Mouse (Mus musculus): ENCODE data around the gene Fgf2.

Gene Fgf2

DNA sequence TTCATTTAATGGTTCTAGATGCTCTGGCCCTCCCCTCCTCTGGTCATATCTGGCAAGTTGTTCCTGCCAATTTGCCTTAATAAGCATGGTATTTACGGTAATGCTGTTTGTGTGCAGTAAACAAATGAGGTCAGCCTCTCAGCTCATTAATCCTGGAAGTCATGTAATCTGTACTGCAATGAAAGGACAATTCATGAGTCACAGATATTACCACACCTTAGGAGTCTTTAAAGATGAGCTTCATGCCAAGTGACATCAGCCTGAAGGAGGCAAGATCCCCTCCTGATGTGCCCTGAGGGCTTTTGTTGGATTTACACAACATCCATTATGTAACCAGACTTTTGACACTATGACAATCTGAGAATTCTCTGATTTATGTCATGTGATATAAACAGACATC is 6.6 kb downstream of the Fgf2 start:
- DNase-seq (ENCODE audit: low read depth, low spot score) = no peak

DNA sequence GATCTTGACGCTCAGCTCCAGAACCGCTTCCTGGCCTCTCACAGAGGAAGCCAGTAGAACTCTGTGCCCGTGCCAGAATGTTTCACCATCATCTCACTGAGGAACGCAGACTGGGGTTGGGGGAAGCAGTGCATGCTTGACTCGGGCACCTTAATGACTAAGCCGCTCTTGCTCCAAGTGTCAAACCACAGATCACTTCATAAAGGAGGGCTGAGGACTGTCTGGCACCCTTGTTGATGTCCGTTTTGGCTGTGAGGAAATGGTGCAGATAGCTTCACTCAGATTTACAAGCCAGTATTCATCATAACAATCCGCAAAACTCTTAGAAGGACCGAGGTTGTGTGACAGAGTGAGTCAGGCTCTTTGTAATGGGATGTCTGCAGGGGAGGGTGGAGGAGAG is 12.6 kb downstream of the Fgf2 start:
- no peak for DNase-seq (ENCODE audit: low read depth, low spot score)

DNA sequence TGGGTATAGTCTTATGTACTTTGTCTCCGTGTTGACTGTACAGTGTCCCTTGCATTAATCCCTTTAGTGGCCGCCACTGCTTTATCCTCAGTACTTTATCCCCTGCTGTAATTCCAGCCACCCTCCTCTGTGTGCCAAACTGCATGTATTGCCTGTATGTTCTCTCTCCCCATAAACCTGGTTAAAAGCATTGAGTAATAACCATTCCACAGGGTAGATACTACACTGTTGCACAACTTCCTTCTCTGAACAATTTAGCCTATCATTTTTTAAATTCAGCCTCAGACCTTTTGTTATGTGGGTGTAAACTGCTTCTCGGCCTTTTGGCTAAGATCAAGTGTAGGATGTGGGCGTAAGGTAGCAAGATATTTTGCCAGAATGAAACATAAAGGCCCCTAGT is 17.0 kb downstream of the Fgf2 start:
- DNase-seq (ENCODE audit: low read depth, low spot score) = no peak

DNA sequence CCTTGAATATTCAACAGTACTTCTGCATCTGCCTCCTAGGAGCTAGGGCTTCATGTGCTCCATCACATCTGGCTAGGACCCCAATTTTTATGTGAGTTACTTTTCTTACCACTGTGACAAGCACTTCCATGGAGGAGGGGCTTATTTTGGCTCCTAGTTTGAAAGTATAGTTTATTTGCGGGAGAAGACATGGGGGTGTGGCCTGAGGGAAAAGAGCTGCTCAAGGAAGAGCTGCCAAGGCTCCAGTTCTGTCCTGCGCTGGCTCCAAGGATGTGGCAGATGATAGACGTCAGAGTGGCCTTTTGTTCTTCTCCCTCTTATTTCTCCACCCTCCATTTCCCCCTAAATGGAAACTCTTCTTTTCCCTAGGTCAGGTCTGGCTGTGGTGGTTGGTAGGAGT is 17.8 kb downstream of the Fgf2 start:
- no peak for DNase-seq (ENCODE audit: low read depth, low spot score)

DNA sequence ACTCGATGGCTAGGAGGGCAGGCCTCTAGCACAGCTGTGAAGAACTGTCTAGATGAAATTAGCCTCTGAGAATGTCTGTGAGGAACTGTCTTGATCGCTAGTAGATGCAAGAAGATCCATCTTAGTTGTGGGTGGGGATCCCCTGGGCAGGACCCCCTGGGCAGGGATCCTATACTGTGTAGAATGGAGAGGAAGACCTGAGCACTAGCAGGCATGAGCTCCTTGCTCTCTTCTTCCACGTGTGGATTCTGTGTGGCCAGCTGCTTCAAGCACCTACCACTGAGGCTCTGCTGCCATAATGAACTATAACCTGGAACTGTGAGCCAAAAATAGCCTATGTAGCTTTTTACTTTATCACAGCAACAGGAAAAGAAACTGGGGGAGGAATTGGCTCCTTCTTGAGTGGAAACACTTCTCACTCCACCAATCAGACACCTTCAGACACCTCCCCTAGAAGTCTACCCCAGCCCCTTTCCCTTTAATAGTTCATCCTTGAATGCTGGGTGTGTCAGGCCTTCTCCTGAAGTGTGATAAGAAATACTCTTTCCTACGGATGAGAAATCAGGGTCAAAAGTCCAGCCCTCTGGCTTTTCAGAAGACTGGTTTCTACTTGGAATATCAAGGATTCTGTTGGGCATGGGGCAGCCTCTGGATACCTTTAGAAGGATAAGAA is 18.4 kb downstream of the Fgf2 start:
- DNase-seq (ENCODE audit: low read depth, low spot score) = no peak

DNA sequence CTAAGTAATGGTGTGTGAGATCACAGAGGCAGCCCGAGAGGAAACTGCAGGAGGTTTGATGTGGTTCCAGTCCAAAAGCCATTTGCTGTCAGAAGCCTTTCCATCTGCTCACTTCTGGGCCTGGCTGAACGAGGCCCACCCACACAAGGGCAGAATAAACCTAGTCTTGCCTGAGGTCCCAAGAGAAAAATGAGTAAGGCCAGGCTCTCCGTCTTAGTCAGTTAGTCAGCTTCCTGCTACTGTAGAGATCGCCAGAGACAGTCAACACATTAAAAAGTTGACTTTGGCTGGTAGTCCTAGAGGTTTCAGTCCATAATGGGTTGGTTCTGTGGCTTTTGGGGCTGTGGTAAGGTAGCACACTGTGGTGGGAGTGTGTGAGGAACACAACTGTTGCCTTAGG is 22.3 kb downstream of the Fgf2 start:
- no peak for DNase-seq (ENCODE audit: low read depth, low spot score)

DNA sequence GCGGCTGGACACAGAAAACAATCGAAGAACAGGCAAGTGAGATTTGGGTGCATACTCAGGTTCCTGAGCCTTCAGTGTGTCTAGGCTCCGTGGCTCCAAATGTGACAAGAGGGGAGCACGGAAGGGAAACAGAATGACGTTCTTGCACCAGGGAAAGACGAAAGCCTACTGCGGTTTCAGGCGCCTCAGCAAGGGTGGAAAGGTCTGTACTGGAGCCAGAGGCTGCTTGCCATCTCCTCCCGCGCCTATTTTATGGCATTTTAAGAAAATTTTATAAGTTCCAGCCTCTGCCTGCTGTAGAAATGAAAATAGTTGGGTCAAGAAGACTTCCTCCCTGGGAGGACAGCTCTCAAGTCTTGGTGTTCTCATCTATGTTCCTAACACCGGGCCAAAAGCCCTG is 25.6 kb downstream of the Fgf2 start:
- DNase-seq (ENCODE audit: low read depth, low spot score) = no peak

DNA sequence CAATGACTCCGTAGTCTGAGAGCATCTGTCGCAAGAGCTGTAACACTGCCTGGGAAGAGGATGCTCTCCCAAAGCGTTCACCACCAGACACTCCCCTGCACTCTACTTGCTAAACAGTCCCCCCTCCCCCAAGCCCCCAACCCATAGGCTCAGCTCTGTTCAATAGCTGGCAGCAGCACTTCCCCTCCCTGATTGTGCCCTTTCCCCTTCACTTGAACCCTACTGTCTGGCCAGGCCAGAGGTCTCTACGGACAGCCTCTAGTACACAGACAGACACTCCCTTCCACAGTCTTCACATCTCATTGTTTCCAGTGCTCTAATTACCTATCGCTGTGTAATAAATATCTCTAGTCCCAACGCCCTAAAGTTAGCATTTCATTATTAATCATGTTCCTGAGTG is 29.8 kb downstream of the Fgf2 start:
- DNase-seq (ENCODE audit: low read depth, low spot score) = no peak

DNA sequence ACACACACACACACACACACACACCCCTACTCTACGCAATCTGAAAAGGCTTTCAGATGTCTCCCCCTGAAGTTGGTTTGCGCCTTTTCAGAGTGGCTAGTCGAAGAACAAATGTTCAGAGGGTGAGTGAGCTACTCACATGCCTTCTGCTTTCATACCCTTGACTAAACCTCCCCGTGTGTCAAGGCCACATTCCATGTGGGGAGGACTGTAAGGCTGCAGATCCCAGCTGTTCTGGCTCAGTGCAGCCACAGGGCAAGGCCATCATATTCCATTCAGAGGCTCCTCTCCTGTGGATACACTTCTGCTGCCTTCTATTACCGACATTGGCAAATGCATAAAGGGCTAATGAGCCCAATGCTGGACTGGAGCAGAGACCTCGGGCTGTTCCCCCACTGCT is 30.3 kb downstream of the Fgf2 start:
- no peak for DNase-seq (ENCODE audit: low read depth, low spot score)

DNA sequence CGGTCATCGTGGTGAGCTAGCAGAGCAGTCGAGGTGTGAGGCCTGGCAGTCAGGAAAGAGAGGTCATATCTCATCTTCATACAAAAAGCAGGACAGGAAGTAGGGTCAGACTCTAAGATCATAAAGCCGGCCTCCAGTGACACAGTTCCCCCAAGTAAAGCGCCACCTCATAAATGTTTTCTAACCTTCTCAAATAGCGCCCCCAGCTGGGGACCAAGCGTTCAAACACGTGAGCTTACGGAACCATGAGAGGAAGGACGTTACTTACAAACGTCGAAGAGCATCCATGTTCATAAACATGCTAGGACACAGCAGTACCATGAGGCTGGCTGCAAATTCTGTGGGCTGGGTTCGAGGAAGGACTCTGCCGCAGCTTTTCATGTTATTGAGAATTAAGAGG is 31.1 kb downstream of the Fgf2 start:
- no peak for DNase-seq (ENCODE audit: low read depth, low spot score)

DNA sequence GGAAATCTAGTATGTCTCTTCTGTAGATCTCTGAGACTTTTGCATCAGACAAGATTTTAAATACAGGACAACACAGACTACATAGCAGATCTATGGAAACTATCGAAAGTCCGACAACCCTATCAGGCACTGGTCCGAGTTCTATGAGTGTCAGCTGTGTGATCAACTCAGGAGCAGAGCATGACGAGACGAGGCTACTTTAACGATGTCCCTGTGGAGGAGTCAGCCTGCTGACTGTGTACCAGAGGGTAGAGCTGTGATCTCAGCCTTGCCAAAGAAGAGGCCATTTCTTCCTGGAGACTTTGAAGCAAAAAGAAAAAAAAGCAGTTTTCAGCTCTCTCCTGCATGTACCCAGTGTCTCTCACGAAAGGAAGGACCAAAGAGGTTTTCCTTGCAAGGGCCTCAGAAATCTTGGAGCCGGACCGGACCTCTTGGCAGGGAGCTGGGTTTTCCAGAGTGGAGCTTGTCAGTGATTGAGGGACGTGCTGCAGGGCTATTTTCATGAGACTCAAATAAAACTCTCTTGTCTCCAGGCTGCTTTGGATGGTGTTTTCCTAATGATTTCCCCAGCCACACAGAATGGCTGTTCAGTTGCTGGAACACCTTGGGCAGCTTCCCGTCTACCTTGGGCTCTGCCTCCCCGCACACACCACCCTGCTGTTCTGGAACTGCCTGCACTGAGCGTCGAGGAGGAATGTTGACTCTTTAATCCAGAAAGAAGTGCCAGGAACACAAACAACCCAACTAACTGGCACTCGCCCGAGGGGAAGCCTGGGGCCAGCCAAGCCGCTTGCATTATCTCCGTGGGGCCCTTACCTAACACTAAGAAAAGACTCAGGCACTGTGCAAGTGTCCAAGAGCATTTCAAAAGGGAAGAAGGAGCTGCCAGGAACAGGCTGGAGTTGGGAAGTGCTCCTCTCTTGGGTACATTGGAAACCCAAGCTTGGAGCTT is 32.1 kb downstream of the Fgf2 start:
- no peak for DNase-seq (ENCODE audit: low read depth, low spot score)

DNA sequence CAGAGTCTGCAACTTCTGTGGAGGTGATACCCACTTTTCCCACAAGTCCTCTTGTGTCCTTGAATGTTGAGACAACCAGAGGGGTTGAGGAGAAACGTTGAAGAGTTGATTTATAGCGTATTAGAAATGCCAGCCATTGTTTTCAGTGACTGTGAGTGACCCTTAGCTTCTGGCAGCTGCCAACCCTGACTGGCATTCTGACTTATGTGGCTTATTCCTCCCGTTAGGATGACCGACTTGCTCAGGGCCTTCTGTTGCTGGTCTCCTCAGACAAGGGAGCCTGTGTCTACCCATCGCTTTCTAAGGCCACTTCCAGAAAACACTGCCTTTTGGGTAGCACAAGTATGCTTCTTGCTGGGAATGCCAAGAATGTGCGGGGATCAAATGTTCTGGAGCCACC is 33.3 kb downstream of the Fgf2 start:
- DNase-seq (ENCODE audit: low read depth, low spot score) = no peak

DNA sequence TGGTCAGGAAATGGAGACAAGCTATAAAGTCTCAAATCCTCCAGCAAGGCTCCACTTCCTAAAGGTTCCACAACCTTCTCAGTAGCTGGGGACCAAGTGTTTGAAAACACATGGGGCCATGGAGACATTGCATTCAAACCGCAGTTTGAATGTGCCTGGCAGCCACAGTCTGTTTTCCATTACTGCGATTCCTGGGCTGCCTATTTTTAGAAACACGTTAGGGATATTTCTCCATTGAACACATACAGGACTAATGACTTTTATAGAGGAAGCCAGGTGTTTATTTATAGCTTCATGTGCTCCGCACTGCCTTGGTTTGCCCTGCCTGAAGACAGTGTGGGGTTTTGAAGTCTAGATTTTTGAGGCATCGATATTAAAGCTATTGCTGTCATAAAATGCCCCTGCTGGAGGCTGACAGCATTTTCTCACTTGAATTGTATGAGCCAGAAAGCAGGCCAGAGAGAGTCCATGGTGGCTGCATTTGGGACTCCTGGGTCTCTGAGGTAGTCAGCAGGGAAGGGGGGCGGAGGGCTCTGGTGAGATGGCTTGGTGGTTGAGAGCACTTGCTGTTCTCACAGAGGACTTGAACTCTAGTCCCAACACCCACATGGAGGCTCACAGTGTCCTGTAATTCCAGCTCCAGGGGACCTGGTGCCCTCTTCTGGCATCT is 35.1 kb downstream of the Fgf2 start:
- DNase-seq (ENCODE audit: low read depth, low spot score) = no peak

DNA sequence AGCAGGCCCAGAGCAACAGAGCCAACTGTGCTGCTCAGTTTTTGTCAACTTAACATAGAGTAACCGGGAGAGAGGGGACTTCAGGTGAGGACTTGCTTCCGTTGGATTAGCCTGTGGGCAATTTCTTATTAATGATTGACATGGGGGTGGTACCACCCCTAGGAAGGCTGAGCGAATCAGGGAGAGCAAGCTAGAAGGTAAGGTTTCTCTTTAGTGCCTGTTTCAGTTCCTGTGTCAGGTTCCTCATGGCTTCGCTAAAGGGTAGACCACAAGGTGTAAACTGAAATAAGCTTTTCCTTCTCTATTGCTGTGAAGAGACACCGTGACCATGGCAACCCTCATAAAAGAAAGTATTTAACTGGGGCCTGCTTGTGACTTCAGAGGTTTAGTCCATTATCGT is 39.2 kb downstream of the Fgf2 start:
- DNase-seq (ENCODE audit: low read depth, low spot score) = no peak

DNA sequence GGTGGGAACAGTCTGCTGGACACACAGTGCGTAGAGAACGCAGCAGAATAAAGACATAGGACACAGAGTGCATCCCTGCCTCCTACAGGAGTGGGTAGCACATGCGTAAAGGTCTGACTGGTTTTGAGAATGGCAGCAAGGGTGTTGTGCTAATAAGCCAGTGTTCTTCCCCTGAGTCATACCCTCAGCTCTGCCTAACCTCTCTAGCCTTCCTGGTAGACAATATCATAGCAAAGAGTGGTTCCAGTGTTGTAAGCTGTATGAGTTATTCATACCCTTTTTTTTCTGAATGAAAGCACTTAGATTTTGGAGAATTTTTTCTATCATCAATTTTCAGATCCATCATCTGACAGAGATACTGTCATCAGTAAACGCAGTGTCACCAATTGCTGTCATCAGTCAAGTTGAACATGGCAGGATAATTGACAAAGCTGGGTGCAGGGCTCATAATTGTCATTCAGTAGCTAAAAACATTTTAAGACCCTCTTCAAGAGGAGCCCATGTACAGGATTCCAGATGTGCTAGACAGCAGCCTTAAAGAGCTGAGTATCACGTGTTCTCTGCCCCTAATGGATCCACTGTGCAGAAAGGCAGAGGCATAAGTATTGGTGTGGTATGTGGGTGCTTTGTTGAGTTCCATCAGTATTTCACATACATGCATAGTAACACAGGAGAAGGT is 48.9 kb downstream of the Fgf2 start:
- DNase-seq (ENCODE audit: low read depth, low spot score) = no peak

DNA sequence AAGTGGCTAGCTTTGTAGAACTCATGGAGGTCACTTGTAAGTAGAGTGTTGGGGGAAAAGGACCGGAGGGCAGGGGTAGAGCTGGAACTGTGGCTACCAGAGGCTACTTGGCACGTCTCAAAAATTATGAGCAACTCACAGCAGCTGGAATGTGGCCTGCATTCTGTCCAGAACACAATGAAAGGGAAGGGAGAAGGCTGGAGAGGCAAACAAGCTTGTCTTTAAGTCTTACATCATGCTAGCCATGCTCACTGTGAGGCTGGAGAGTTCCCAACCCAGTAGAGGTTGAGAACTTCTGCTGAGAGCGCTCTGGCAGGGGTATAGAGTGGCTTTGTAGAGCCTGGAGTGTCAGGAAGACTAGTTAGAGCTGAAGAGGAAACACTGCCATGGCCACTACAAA is 49.5 kb downstream of the Fgf2 start:
- no peak for DNase-seq (ENCODE audit: low read depth, low spot score)

DNA sequence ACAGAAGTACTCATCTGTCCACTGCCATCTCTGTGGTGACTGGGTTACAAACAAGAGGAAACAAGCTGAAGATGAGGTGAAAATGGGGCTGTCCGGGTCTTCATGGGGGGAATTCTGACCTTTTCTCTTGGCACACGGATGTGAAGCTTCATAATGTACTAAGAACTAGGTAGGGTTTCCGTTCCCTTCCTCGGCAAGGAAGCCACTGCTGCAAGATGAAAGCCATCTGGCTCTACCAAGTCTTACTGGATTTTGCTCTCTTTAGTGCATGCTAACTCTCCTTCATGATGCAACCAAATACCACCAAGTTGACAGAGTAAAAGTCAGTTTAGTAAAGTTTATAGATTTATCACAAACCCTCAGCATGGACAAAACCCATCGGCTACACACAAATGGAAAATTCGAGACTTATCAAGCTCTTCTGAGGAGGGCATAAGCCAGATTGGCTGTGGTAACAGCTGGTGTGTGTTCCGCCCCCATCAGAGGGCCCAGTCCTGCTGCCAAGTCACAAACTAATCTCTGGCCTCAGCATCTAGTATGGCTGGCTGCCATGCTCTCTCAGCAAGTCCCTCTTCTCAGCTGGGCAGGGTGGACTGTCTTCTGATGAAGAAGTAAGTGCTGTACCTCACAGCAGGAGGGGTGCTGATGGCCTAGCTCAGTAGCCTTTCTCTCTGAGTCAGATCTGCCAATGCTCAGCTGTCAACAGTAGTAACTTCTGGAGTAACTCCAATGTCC is 50.7 kb downstream of the Fgf2 start:
- DNase-seq (ENCODE audit: low read depth, low spot score) = no peak

DNA sequence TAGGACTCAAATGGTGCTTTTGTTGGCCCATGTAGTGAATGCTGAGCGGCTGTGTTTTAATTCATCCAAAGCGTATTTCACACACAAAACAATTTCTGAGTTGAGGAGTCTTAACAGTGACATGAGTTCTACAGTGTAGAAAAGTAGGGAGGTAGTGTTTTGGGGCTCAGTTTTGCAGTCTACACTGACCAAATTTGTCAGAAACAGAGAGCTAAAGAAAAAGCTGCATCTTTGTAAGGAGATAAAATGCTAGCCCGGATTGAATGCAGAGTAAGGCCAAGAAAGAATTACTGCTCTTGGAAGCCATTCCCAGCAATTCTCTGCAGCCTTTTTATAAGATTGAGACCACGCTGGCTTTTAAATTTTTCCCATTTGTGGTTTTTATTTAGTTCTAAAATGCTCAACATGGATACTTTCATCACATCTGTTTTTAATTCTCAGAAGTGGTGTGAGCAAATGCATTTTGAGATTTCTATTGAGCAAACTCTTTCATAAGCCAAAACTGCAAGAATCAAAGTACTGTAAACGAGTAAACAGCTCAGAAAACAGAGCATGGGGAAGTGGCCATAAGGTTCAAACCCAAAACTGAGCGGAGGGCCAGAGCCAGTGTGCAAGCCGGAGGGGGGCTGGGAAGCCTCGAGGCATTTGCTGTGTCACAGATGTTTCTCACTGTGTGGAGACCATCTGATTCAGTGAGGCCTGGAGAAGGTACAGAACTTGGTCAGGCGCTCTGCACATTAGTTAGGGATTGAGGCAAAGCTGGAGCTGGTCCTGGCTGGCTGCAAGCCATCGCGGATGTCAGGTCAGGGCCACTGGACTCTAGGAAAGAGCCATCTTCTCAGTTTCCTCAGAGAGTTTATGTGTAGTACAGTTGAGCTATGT is 53.8 kb downstream of the Fgf2 start:
- no peak for DNase-seq (ENCODE audit: low read depth, low spot score)

DNA sequence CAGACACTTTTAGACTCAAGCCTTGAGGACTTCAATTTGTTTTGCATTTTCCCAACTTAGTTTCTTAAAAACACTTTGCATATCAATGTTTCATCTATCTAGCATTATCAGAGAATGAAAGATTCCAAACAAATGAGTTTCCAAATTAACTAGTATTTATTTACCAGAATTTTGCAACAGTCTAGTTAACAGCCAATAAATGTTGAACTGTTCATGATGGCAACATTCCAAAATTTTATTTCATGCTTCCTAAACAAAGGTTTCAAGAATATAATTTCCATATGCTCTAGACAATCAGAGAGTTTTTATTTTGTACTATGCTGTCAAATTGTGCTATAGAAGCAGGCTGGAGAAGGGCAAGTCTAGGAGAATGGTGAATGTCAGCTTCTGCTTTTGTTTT is 59.5 kb downstream of the Fgf2 start:
- no peak for DNase-seq (ENCODE audit: low read depth, low spot score)

DNA sequence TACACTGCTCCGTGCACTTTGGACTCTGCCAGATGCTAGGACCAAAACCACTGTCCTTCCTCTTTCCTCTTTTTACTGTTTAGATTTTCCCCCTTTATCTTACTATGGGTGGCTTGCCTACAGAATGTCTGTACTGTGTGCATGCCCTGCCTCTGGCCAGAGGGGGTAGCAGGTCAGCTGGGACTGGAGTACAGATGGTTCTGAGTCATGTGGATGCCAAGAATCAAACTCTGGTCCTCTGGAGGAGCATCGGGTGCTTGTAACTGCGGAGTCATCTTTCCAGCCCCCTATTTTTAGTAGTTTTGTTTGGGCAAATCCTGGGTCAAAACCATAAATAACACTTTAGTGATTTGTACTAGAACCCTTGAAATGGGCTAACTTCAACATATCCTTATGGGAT is 65.3 kb downstream of the Fgf2 start:
- DNase-seq (ENCODE audit: low read depth, low spot score) = no peak
